Mouse (Mus musculus) 3T3-L1 (cell line): ENCODE measurements at regions not wholly inside any gene's neighbourhood (a gene's known extent, or its start where the extent isn't known, plus 50 kb on each side); places are given as distances from the start of the nearest gene placed in this dataset.
"Not testable (repeated sequence)": the region's sequence is repeated elsewhere in the genome, so short reads cannot be mapped to it uniquely, and the experiment has no call there.

Experiments used
- DNase-seq: peaks from one replicate; pipeline ENCODE4 v3.0.0-alpha.2; 2015; ENCODE audit warnings: low read depth, low spot score

- DNase-seq: no peak
Measured at GRCm38 (mm10) chr15:15082577-15083128, 1645.9 kb upstream of the Cdh9 start.

- not testable (repeated sequence) for DNase-seq
Measured at GRCm38 (mm10) chr15:15088696-15089095, 1639.9 kb upstream of the Cdh9 start.

GRCm38 (mm10) chr15:15089783-15090182 lies 1638.8 kb upstream of the Cdh9 start:
- DNase-seq: peak; percentile 67

- no peak for DNase-seq
Measured at GRCm38 (mm10) chr15:15091531-15092290, 1636.8 kb upstream of the Cdh9 start.

GRCm38 (mm10) chr15:15097391-15097790 lies 1631.2 kb upstream of the Cdh9 start:
- DNase-seq: no peak

DNA sequence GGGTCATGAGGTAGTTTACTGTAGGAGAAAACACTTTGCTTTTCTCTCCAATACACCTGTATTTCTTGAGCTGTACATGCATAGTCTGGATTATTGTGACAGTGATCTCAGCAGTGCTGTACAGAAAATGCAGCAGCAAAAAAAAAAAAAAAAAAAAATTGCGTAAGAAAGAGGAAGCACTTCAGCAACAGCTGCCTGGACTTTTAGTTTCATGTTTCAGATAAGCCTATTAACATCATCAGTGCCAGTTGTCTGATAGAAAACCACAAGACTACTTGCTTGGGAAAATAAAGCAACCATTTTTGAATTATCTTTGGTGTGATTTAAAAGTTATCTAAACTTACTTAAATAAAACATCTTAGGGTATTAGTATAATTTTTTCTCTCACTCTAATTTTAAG lies 1626.4 kb upstream of the Cdh9 start:
- DNase-seq: no peak

DNA sequence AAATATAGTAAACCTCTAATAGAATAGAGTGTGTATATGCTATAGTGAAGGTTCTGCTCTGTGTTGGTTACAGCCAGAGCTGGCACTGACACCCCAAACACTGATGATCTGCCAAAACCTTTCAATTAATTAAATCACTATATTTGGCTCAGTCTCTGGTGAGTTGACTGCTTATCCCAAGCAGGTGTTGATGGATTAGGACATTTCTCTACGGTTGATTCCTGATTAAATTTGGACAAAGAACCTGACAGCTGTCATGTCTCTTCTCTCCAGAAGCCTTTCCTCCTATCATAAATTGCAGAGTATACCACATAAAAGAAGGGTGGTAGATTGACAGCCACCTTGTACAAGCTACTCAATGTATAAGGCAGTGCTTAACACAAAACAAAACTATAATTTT lies 1608.4 kb upstream of the Cdh9 start:
- no peak for DNase-seq

- no peak for DNase-seq
Measured at GRCm38 (mm10) chr15:15148791-15149190, 1579.8 kb upstream of the Cdh9 start.

GRCm38 (mm10) chr15:15155422-15155821 lies 1573.1 kb upstream of the Cdh9 start:
- DNase-seq: no peak

- DNase-seq: no peak
Measured at GRCm38 (mm10) chr15:15170387-15170786, 1558.2 kb upstream of the Cdh9 start.

DNA sequence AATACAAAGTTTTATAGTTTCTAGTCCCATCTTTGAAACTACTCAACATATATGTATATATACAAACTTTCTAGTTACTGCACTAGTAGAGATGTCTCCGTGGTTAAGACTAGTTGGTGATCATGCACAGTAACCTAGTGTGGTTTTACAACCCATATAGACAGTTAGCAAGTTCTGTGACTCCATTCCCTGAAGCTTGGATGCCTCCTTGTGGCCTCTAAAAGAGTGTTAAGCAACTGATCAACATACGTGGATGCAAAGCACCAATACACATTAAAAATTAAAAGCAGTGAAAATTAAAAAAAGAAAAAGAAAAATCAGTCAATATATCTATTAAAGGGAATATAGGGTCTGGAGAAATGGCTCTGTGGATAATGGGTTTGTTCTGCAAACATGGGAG lies 1508.3 kb upstream of the Cdh9 start:
- no peak for DNase-seq

- DNase-seq: peak; percentile 19
Measured at GRCm38 (mm10) chr15:15229926-15230325, 1498.6 kb upstream of the Cdh9 start.

DNA sequence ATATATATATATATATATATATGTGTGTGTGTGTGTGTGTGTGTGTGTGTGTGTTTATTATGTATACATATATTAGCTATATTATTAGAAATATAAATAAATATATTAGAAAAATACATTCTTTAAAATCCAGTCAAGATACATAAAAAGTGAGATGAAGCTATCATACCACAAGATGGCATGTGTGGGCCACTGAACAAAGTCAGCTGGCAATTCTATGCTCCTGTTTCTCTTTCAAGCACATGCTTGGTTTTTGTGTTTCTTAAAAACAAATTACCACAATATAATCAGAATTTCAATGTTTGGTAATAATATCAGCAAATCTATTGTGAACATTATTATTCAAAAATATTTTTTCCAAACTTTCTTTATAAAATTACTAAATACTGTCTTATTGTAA lies 1490.2 kb upstream of the Cdh9 start:
- DNase-seq: peak; percentile 48
